Mouse (Mus musculus): ENCODE data around the gene Ncs1. TPM values are rescaled to one million over a fixed set of nuclear protein-coding genes. Genes with fewer than 3 reads are reported as not detected.
A peak's percentile ranks its signal among the peaks of the same experiment; 100 is the strongest.

The Ncs1 gene
- polyA plus RNA-seq (2015; fragmentation: Nextera tagmentation; extraction: Ambion mirVana): 115 and 116 TPM in 2 replicates

- H3K9ac ChIP-seq (replicated peaks): peak within 1 kb of the TSS; percentile 98
- H3K27me3 ChIP-seq: no peaks in the 10 kb centered on the region
- peak; percentile 86 for ATAC-seq (replicated peaks)
- H3K4me2 ChIP-seq (replicated peaks): peak within 1 kb of the TSS; percentile 62
- H3K36me3 ChIP-seq: no peaks in the 10 kb centered on the region; the same call in 1 of the 2 replicates
- peak within 1 kb of the TSS; percentile 97 for H3K4me3 ChIP-seq
- peaks cover 48% of the 10 kb centered on the region for H3K4me1 ChIP-seq
- H3K9me3 ChIP-seq: no peaks in the 10 kb centered on the region
- peak within 1 kb of the TSS; percentile 84 for H3K27ac ChIP-seq (replicated peaks)
- under 1% methylated on average over 84 of the region's 89 CpGs for WGBS
These were observed at the start of gene Ncs1 for GRCm38 (mm10) chr2:31245491-31246141. Gene Ncs1 (plus strand): TSS chr2:31245823.

DNA sequence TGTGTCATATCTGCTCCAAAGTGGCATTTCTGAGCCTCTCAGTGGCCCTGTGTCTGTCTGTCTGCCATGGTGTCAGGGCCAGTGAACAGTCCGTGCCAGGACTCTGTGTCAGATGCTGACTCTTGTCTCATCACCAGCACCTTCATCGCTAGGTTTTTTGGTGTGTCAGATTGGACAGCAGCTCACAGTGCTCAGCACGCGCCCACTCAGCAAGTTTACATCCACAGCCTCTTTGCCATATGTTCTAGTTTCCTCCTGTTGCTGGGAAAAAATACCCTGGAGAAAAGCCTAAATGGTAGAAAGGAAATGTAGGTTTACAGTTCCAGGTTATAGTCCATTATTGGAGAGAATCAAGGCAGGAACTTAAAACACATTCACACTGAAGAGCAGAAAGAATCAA, 47.0 kb upstream of the Ncs1 start:
- Histone ChIP-seq H3K27ac (replicated peaks) (no peak overlapping the region), H3K36me3 (peaks cover 14% of the 10 kb centered on the region), H3K4me3 (no peak overlapping the region), H3K4me1 (no peaks in the 10 kb centered on the region), H3K9me3 (no peaks in the 10 kb centered on the region), H3K9ac (replicated peaks) (no peak overlapping the region), H3K27me3 (no peaks in the 10 kb centered on the region), H3K4me2 (replicated peaks) (no peak overlapping the region)
- WGBS: 86% methylated on average over 4 of the region's 4 CpGs
- ATAC-seq (replicated peaks): no peak

DNA sequence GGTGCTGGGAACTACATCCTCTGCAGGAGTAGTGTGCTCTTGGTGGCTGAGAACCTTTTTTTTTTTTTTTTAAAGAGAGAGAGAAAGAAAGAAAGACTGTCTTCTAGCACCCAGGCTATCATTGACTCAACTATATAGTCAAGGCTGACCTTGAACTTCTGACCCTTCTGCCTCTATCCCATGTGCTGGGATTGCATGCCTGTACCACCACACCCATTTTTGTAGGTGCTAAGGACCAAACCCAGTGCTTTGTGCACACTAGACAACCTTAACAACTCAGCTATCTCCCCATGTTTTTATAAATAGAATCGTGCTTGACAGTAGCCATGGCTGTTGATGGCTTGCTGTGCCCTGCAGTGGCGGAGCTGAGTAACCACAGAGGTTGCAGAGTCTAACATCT, 45.6 kb upstream of the Ncs1 start:
- ATAC-seq (replicated peaks): no peak
- Histone ChIP-seq H3K4me3 (no peak overlapping the region), H3K27me3 (no peaks in the 10 kb centered on the region), H3K36me3 (peaks cover 14% of the 10 kb centered on the region), H3K9ac (replicated peaks) (no peak overlapping the region), H3K9me3 (no peaks in the 10 kb centered on the region), H3K27ac (replicated peaks) (no peak overlapping the region), H3K4me2 (replicated peaks) (no peak overlapping the region), H3K4me1 (0 out of 2 replicates have a peak, but pooled peaks cover 2% of the 10 kb centered on the region)
- 88% methylated on average over 2 of the region's 2 CpGs for WGBS

GRCm38 (mm10) chr2:31201851-31202250, 43.8 kb upstream of the Ncs1 start:
- ATAC-seq (replicated peaks): no peak
- no peak overlapping the region for H3K4me3 ChIP-seq
- WGBS: 87% methylated on average over 7 of the region's 7 CpGs
- no peak overlapping the region for H3K4me2 ChIP-seq (replicated peaks)
- peaks cover 9% of the 10 kb centered on the region for H3K36me3 ChIP-seq
- H3K9ac ChIP-seq (replicated peaks): no peak overlapping the region
- peaks cover 8% of the 10 kb centered on the region; the same call in 1 of the 2 replicates for H3K4me1 ChIP-seq
- no peaks in the 10 kb centered on the region for H3K9me3 ChIP-seq
- H3K27ac ChIP-seq (replicated peaks): no peak overlapping the region
- no peaks in the 10 kb centered on the region for H3K27me3 ChIP-seq

DNA sequence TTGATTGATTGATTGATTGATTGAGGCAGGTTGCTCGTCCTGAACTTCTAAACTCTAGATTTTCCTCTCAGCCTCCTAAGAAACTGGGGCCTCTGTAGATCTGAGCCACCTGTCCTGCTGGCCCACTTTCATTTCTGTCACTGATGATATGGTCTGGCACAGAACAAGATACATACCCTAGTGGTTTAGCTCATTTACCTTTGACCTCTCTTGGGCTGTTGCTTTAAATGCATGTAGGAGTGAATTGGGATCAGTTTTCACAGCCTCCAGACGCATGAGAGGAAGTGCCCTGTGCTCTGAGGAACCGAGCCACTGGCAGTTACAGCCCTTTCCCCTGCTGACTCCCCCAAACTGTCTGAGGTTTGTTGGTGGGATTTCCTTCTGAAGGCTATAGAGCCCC, 43.3 kb upstream of the Ncs1 start:
- no peaks in the 10 kb centered on the region for H3K27me3 ChIP-seq
- 69% methylated on average over 3 of the region's 3 CpGs for WGBS
- H3K36me3 ChIP-seq: peaks cover 6% of the 10 kb centered on the region
- H3K4me3 ChIP-seq: no peak overlapping the region
- H3K9ac ChIP-seq (replicated peaks): no peak overlapping the region
- ATAC-seq (replicated peaks): no peak
- H3K27ac ChIP-seq (replicated peaks): no peak overlapping the region
- no peak overlapping the region for H3K4me2 ChIP-seq (replicated peaks)
- no peaks in the 10 kb centered on the region for H3K9me3 ChIP-seq
- H3K4me1 ChIP-seq: peaks cover 9% of the 10 kb centered on the region; the same call in 1 of the 2 replicates

DNA sequence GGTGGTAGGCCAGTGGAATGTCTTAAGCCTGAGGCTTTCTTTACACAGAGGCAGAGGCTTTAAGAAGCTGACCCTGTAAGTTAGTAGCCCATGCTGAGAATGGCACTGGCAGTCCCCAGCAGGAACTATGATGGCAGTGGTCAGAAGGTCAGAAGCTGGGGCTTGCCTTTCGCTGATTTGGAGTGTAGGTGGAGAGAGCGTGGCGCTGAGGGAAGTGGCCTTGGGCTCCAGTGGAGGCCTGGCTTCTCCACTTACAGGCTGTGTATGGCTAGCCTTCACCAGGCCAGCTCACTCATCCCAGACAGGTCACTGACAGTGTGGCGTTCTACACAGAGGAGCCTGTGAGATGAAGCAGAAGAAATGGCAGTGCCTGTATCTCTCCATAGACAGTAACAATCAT, 42.7 kb upstream of the Ncs1 start:
- H3K4me1 ChIP-seq: peaks cover 9% of the 10 kb centered on the region; the same call in 1 of the 2 replicates
- H3K4me2 ChIP-seq (replicated peaks): no peak overlapping the region
- 90% methylated on average over 4 of the region's 4 CpGs for WGBS
- no peaks in the 10 kb centered on the region for H3K27me3 ChIP-seq
- ATAC-seq (replicated peaks): no peak
- no peaks in the 10 kb centered on the region for H3K9me3 ChIP-seq
- H3K9ac ChIP-seq (replicated peaks): no peak overlapping the region
- no peak overlapping the region for H3K27ac ChIP-seq (replicated peaks)
- H3K36me3 ChIP-seq: peaks cover 10% of the 10 kb centered on the region; the same call in 1 of the 2 replicates
- no peak overlapping the region for H3K4me3 ChIP-seq

GRCm38 (mm10) chr2:31204677-31205076, 40.9 kb upstream of the Ncs1 start:
- no peak overlapping the region for H3K9ac ChIP-seq (replicated peaks)
- peaks cover 9% of the 10 kb centered on the region; the same call in 1 of the 2 replicates for H3K4me1 ChIP-seq
- no peak for ATAC-seq (replicated peaks)
- H3K4me3 ChIP-seq: no peak overlapping the region
- peaks cover 20% of the 10 kb centered on the region; the same call in 1 of the 2 replicates for H3K36me3 ChIP-seq
- no peak overlapping the region for H3K4me2 ChIP-seq (replicated peaks)
- H3K9me3 ChIP-seq: no peaks in the 10 kb centered on the region
- no peaks in the 10 kb centered on the region for H3K27me3 ChIP-seq
- 77% methylated on average over 5 of the region's 5 CpGs for WGBS
- no peak overlapping the region for H3K27ac ChIP-seq (replicated peaks)

DNA sequence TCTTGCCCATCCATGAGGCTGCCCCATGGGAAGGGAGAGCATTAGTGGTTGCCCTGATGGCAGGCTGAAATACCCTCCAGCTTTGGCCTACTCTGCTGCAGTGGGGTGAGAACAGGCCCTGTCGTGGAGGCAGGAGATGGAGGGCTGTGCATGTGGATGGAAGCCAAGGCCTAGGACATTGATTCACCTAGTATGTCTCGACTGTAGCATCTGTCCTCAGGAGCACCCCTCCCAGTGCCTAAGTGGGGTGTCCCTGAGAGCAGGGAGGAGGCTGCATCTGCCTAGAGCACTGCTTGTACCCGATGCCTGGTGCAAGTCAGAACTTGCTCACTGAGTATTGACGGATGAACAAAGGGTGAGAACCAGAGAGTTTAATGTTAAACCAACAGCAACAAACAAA, 39.4 kb upstream of the Ncs1 start:
- peaks cover 13% of the 10 kb centered on the region; the same call in 1 of the 2 replicates for H3K4me1 ChIP-seq
- H3K4me3 ChIP-seq: no peak overlapping the region
- no peaks in the 10 kb centered on the region for H3K27me3 ChIP-seq
- no peak for ATAC-seq (replicated peaks)
- H3K9ac ChIP-seq (replicated peaks): no peak overlapping the region
- 64% methylated on average over 4 of the region's 4 CpGs for WGBS
- H3K9me3 ChIP-seq: no peaks in the 10 kb centered on the region
- H3K36me3 ChIP-seq: peaks cover 27% of the 10 kb centered on the region
- H3K27ac ChIP-seq (replicated peaks): no peak overlapping the region
- no peak overlapping the region for H3K4me2 ChIP-seq (replicated peaks)

GRCm38 (mm10) chr2:31206882-31207281, 38.7 kb upstream of the Ncs1 start:
- H3K27me3 ChIP-seq: no peaks in the 10 kb centered on the region

GRCm38 (mm10) chr2:31208544-31209142, 37.0 kb upstream of the Ncs1 start:
- Histone ChIP-seq H3K4me1 (peaks cover 13% of the 10 kb centered on the region; the same call in 1 of the 2 replicates), H3K27me3 (no peaks in the 10 kb centered on the region), H3K9me3 (no peaks in the 10 kb centered on the region), H3K36me3 (peaks cover 31% of the 10 kb centered on the region), H3K4me3 (no peak overlapping the region), H3K27ac (replicated peaks) (no peak overlapping the region), H3K4me2 (replicated peaks) (no peak overlapping the region), H3K9ac (replicated peaks) (no peak overlapping the region)
- no peak for ATAC-seq (replicated peaks)
- 93% methylated on average over 13 of the region's 13 CpGs for WGBS

More at GRCm38 (mm10) chr2:31206882-31207281, 38.7 kb upstream of the Ncs1 start:
- no peaks in the 10 kb centered on the region for H3K9me3 ChIP-seq
- H3K4me1 ChIP-seq: peaks cover 13% of the 10 kb centered on the region; the same call in 1 of the 2 replicates
- no peak for ATAC-seq (replicated peaks)
- H3K36me3 ChIP-seq: peaks cover 28% of the 10 kb centered on the region
- H3K27ac ChIP-seq (replicated peaks): no peak overlapping the region
- H3K9ac ChIP-seq (replicated peaks): no peak overlapping the region
- no peak overlapping the region for H3K4me3 ChIP-seq
- H3K4me2 ChIP-seq (replicated peaks): no peak overlapping the region
- 48% methylated on average over 8 of the region's 8 CpGs for WGBS

- Histone ChIP-seq H3K9ac (replicated peaks) (no peak overlapping the region), H3K36me3 (peaks cover 31% of the 10 kb centered on the region), H3K27ac (replicated peaks) (no peak overlapping the region), H3K9me3 (no peaks in the 10 kb centered on the region), H3K4me3 (no peak overlapping the region), H3K4me1 (peaks cover 18% of the 10 kb centered on the region; the same call in 1 of the 2 replicates), H3K4me2 (replicated peaks) (no peak overlapping the region), H3K27me3 (no peaks in the 10 kb centered on the region)
- 89% methylated on average over 4 of the region's 4 CpGs for whole genome bisulfite sequencing
- ATAC-seq (replicated peaks): no peak
These were observed 36.1 kb upstream of the Ncs1 start for GRCm38 (mm10) chr2:31209525-31209924.

DNA sequence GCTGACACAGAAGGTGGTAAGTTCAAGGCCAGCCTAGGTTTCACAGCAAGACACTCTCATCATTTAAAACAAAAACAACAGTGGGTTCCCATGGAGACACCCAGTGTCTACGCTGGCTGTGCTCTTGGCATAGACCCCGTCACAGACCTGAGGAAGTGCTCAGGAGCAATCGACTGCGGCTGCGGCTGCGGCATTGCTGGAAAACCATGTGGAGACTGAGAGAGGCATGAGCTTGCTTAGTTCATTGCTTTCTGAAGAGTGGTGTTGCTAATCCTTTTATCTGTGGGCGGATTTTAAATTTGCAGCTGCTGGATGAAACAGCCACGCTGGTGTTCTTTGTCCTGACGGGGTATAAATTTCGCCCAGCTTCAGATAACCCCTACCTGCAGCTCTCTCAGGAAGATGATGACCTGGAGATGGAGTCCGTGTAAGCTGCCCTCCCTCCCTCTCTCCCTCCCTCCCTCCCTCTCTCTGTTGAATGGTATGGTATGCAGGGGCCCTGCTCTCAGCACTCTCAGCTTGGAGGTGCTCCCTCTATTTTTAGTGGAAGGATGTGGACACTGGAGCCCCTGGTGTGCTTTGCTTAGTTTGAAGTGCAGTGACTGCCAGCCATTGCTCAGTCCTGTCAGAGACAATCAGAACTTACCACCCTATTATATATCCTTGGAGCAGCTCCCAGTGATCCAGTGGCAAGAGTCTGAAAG, 35.3 kb upstream of the Ncs1 start:
- ATAC-seq (replicated peaks): no peak
- no peak overlapping the region for H3K9ac ChIP-seq (replicated peaks)
- H3K4me2 ChIP-seq (replicated peaks): no peak overlapping the region
- no peak overlapping the region for H3K4me3 ChIP-seq
- no peaks in the 10 kb centered on the region for H3K9me3 ChIP-seq
- no peaks in the 10 kb centered on the region for H3K27me3 ChIP-seq
- H3K4me1 ChIP-seq: peaks cover 20% of the 10 kb centered on the region; the same call in 1 of the 2 replicates
- 55% methylated on average over 11 of the region's 11 CpGs for WGBS
- peaks cover 39% of the 10 kb centered on the region for H3K36me3 ChIP-seq
- no peak overlapping the region for H3K27ac ChIP-seq (replicated peaks)

All from forebrain, embryonic 15.5 days (tissue).